Mouse (Mus musculus) CH12.LX (cell line): ENCODE data around the gene Tmem108.

Experiments used
- CTCF ChIP-seq, 2 experiments: IDR thresholded peaks in 1 of 2; conservative IDR thresholded peaks in 1 of 2; 2 replicates each; pipeline ENCODE4 v1.5.1; 2011 to 2012; ENCODE audit warnings: low read depth in 2 of 2, low read length in 2 of 2, improper control_type of control experiment in 1 of 2, inconsistent platforms in 1 of 2, mild to moderate bottlenecking in 1 of 2, moderate library complexity in 1 of 2
- EP300 ChIP-seq: IDR thresholded peaks from 2 replicates; pipeline ENCODE4 v1.6.1; 2011; ENCODE audit warnings: low read length, improper control_type of control experiment
- ETS1 ChIP-seq: conservative IDR thresholded peaks from 2 replicates; pipeline ENCODE4 v1.6.1; 2012; ENCODE audit warnings: low read depth, mild to moderate bottlenecking, inconsistent platforms, low read length, improper control_type of control experiment, moderate library complexity
- GABPA ChIP-seq: IDR thresholded peaks from 2 replicates; pipeline ENCODE4 v1.6.1; 2012; ENCODE audit warnings: low read depth, low read length, improper control_type of control experiment, inconsistent platforms; ENCODE audit not compliant: insufficient replicate concordance
- HCFC1 ChIP-seq: IDR thresholded peaks from 2 replicates; pipeline ENCODE4 v1.6.1; 2012; ENCODE audit warnings: low read depth, mild to moderate bottlenecking, inconsistent platforms, low read length, improper control_type of control experiment
- MEF2A ChIP-seq: IDR thresholded peaks from 2 replicates; pipeline ENCODE4 v1.6.1; 2014; ENCODE audit warnings: low read depth, mild to moderate bottlenecking, inconsistent platforms, low read length, improper control_type of control experiment, borderline replicate concordance
- MYC ChIP-seq: IDR thresholded peaks from 2 replicates; pipeline ENCODE4 v1.6.1; 2011; ENCODE audit warnings: low read depth, mild to moderate bottlenecking, improper control_type of control experiment, low read length
- POLR2A ChIP-seq: IDR thresholded peaks from 2 replicates; pipeline ENCODE4 v1.6.1; 2011; ENCODE audit warnings: low read depth, mild to moderate bottlenecking, improper control_type of control experiment, low read length
- RCOR1 ChIP-seq: conservative IDR thresholded peaks from 2 replicates; pipeline ENCODE4 v1.6.1; 2012; ENCODE audit warnings: low read depth, mild to moderate bottlenecking, inconsistent platforms, low read length, improper control_type of control experiment

GRCm38 (mm10) chr9:103721081-103721480, 40.6 kb downstream of the Tmem108 start:
- TF ChIP-seq POLR2A, result no peak
- TF ChIP-seq MEF2A, result no peak
- TF ChIP-seq EP300, result no peak
- no peak for TF ChIP-seq CTCF (conservative IDR thresholded peaks at IDR 0.05 in 1 of 2, IDR thresholded peaks at IDR 0.05 in 1 of 2; ENCODE audit: low read depth in 2 of 2, low read length in 2 of 2)
- no peak for TF ChIP-seq ETS1
- TF ChIP-seq HCFC1, result no peak
- no peak for TF ChIP-seq RCOR1
- no peak for TF ChIP-seq GABPA
- TF ChIP-seq MYC, result no peak
